Mouse (Mus musculus): ENCODE measurements around the gene Stk32c. TPM values are rescaled to one million over a fixed set of nuclear protein-coding genes. Genes with fewer than 3 reads are reported as not detected.

Gene Stk32c
- total and polyA plus RNA-seq, 3 experiments: 0.21 TPM; not detected in 2

DNA sequence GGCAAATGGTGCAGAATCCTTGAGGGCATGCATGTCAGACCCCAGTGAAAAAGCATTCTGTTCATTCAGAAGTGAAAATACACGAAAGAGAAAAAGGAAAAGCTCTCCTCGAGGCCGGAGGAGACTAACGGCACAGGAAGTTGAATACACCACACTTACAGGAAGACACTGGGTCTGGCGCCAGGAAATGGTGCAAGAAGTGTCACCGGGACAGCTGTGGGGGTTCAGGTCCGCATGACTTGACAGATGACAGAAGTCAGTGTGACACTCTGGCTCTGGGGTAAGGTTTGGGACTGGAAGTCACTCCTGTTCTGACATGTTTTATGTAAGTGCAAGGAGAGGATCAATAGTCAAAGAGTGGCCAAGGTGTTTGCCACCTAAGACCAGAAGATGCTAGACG lies 11.6 kb upstream of the Stk32c start:
- no peak for DNase-seq (ENCODE audit: low read depth, low spot score)
- H3K4me3 ChIP-seq (ENCODE audit: control insufficient read depth in 1 of 2, insufficient read depth in 1 of 2, low read depth in 2 of 2, low read length in 2 of 2): no peak overlapping the region

DNA sequence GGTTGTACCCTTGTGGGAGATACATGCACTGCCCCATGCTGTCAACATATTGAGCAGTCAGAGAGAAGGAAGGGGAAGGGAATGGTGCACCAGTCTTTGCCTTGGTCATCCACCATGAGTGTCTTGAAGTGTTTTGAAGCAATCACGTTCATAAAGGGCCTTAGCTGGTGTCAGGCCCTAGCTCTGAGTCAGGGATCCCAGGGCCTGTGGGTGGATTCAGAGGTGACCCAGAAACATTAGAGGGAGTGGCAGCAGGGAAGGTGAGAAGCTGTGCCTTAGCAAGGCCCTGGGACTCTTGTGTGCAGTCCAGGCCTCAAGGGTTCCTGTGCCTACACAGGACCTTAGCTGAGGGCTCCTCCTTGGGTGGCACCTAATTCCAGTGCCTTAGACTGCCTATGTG lies 11.0 kb upstream of the Stk32c start:
- Histone ChIP-seq H3K36me3 (ENCODE audit: control insufficient read depth in 1 of 2, insufficient read depth in 2 of 2, low read length in 2 of 2) (no peaks in the 10 kb centered on the region), H3K9ac (ENCODE audit: control insufficient read depth, low read depth, low read length, poor library complexity, severe bottlenecking) (no peak overlapping the region), H3K27ac (ENCODE audit: control insufficient read depth, low read depth, low read length) (no peak overlapping the region), H3K4me1 (ENCODE audit: control insufficient read depth in 1 of 2, insufficient read depth in 2 of 2, low read length in 2 of 2) (no peaks in the 10 kb centered on the region), H3K4me3 (ENCODE audit: control insufficient read depth in 1 of 2, insufficient read depth in 1 of 2, low read depth in 2 of 2, low read length in 2 of 2) (no peak overlapping the region), H3K9me3 (replicated peaks; ENCODE audit: insufficient read depth, low read length) (no peaks in the 10 kb centered on the region), H3K27me3 (ENCODE audit: control insufficient read depth in 1 of 2, insufficient read depth in 2 of 2, low read length in 2 of 2) (peaks cover 0 to 4% of the 10 kb centered on the region in 2 experiments; a peak in 1 of 4 replicates), H3K79me2 (ENCODE audit: control insufficient read depth, insufficient read depth, low read length, poor library complexity) (no peaks in the 10 kb centered on the region)
- no peak for DNase-seq (ENCODE audit: low read depth, low spot score)
- TF ChIP-seq MEF2A (IDR thresholded peaks at IDR 0.05; ENCODE audit: extremely low read depth, insufficient replicate concordance, low read depth, low read length, poor library complexity, severe bottlenecking) (no peak), ZNF384 (IDR thresholded peaks at IDR 0.05; ENCODE audit: low read depth, low read length) (no peak)

More for the DNA sequence above, 11.6 kb upstream of the Stk32c start:
- no peak for TF ChIP-seq EP300 (IDR thresholded peaks at IDR 0.05; ENCODE audit: low read depth in 1 of 2, low read length in 2 of 2)
- TF ChIP-seq USF1 (IDR thresholded peaks at IDR 0.05; ENCODE audit: low read depth, low read length): no peak
- no peak for TF ChIP-seq ZKSCAN1 (IDR thresholded peaks at IDR 0.05; ENCODE audit: low read depth, low read length)
- no peak for TF ChIP-seq MEF2A (IDR thresholded peaks at IDR 0.05; ENCODE audit: extremely low read depth, insufficient replicate concordance, low read depth, low read length, poor library complexity, severe bottlenecking)
- no peak overlapping the region for H3K27ac ChIP-seq (ENCODE audit: control insufficient read depth, low read depth, low read length)
- no peaks in the 10 kb centered on the region for H3K9me3 ChIP-seq (replicated peaks; ENCODE audit: insufficient read depth, low read length)
- no peaks in the 10 kb centered on the region for H3K4me1 ChIP-seq (ENCODE audit: control insufficient read depth in 1 of 2, insufficient read depth in 2 of 2, low read length in 2 of 2)
- no peak overlapping the region for H3K9ac ChIP-seq (ENCODE audit: control insufficient read depth, low read depth, low read length, poor library complexity, severe bottlenecking)
- peaks cover 0 to 4% of the 10 kb centered on the region in 2 experiments; a peak in 1 of 4 replicates for H3K27me3 ChIP-seq (ENCODE audit: control insufficient read depth in 1 of 2, insufficient read depth in 2 of 2, low read length in 2 of 2)
- no peaks in the 10 kb centered on the region for H3K36me3 ChIP-seq (ENCODE audit: control insufficient read depth in 1 of 2, insufficient read depth in 2 of 2, low read length in 2 of 2)
- H3K79me2 ChIP-seq (ENCODE audit: control insufficient read depth, insufficient read depth, low read length, poor library complexity): no peaks in the 10 kb centered on the region

DNA sequence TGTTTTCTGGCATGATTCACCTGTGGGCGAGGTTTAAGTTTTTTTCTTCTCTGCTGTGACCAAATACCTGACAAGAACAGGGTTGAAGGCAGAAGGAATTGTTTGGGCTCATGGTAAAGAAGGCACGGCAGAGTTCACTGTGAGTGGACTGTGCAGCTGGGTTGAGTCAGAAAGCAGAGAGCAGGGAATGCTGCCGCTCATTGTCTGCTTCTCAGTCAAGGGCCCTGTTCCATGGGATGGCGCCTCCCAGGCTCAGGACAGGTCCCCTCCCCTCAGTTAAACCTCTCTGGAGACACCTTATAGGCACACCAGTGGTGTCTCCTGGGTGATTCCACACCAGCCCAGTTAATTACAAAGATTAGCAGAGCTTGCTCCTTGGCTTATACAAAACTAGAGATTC lies 9.2 kb upstream of the Stk32c start:
- H3K4me3 ChIP-seq (ENCODE audit: control insufficient read depth in 1 of 2, insufficient read depth in 1 of 2, low read depth in 2 of 2, low read length in 2 of 2): no peak overlapping the region
- H3K9ac ChIP-seq (ENCODE audit: control insufficient read depth, low read depth, low read length, poor library complexity, severe bottlenecking): no peak overlapping the region
- TF ChIP-seq MAX (IDR thresholded peaks at IDR 0.05; ENCODE audit: low read length) (no peak), ZMIZ1 (IDR thresholded peaks at IDR 0.05; ENCODE audit: low read depth, low read length) (no peak), RAD21 (IDR thresholded peaks at IDR 0.05; ENCODE audit: low read depth, low read length) (no peak), POLR2A (IDR thresholded peaks at IDR 0.05; ENCODE audit: control insufficient read depth in 1 of 2, insufficient read depth in 1 of 2, low read depth in 1 of 2, low read length in 2 of 2, poor library complexity in 1 of 2) (no peak), USF1 (IDR thresholded peaks at IDR 0.05; ENCODE audit: low read depth, low read length) (no peak), UBTF (IDR thresholded peaks at IDR 0.05; ENCODE audit: borderline replicate concordance, insufficient read depth, low read depth, low read length) (no peak), POLR2AphosphoS5 (IDR thresholded peaks at IDR 0.05; ENCODE audit: borderline replicate concordance, low read depth, low read length) (no peak), CHD1 (IDR thresholded peaks at IDR 0.05; ENCODE audit: low read depth, low read length) (no peak), ETS1 (IDR thresholded peaks at IDR 0.05; ENCODE audit: low read depth, low read length) (no peak), ZKSCAN1 (IDR thresholded peaks at IDR 0.05; ENCODE audit: low read depth, low read length) (no peak), E2F4 (IDR thresholded peaks at IDR 0.05; ENCODE audit: borderline replicate concordance, low read depth, low read length) (no peak), TBP (IDR thresholded peaks at IDR 0.05; ENCODE audit: low read depth, low read length) (no peak)
- peaks cover 0 to 2% of the 10 kb centered on the region in 2 experiments; a peak in 1 of 4 replicates for H3K36me3 ChIP-seq (ENCODE audit: control insufficient read depth in 1 of 2, insufficient read depth in 2 of 2, low read length in 2 of 2)
- no peak for DNase-seq (ENCODE audit: low read depth, low spot score)
- H3K79me2 ChIP-seq (ENCODE audit: control insufficient read depth, insufficient read depth, low read length, poor library complexity): no peaks in the 10 kb centered on the region
- H3K27me3 ChIP-seq (ENCODE audit: control insufficient read depth in 1 of 2, insufficient read depth in 2 of 2, low read length in 2 of 2): peaks cover 0 to 2% of the 10 kb centered on the region in 2 experiments; a peak in 2 of 4 replicates
- peaks cover 0 to 5% of the 10 kb centered on the region in 2 experiments; a peak in 3 of 4 replicates for H3K4me1 ChIP-seq (ENCODE audit: control insufficient read depth in 1 of 2, insufficient read depth in 2 of 2, low read length in 2 of 2)
- no peak overlapping the region for H3K27ac ChIP-seq (ENCODE audit: control insufficient read depth, low read depth, low read length)
- H3K9me3 ChIP-seq (replicated peaks; ENCODE audit: insufficient read depth, low read length): no peaks in the 10 kb centered on the region

All from MEL (cell line).